Mouse (Mus musculus) kidney, postnatal 0 days (tissue): Measurements from ENCODE around the gene R3hdm4. TPM values are rescaled to one million over a fixed set of nuclear protein-coding genes. Genes with fewer than 3 reads are reported as not detected.

Experiments used
- ATAC-seq: fragments of 200-750 bp; cut with Nextera tagmentation; replicated peaks from 2 replicates; pipeline ENCODE4 v1.8.0; 2017; ENCODE audit warnings: low read depth, moderate number of reproducible peaks, moderate TSS enrichment, moderate library complexity; ENCODE audit not compliant: low FRiP score
- DNase-seq: peaks from one replicate; pipeline ENCODE4 v3.0.0-alpha.2; 2016; ENCODE audit warnings: low spot score
- H3K27ac ChIP-seq: fragments of 300-500 bp; sonication (generic); 2 replicates; pipeline ENCODE4 v1.5.1; 2014; ENCODE audit warnings: mild to moderate bottlenecking
- H3K27me3 ChIP-seq: fragments of 300-500 bp; sonication (generic); 2 replicates; pipeline ENCODE4 v1.6.1; 2014; ENCODE audit warnings: low read length, mixed read lengths; ENCODE audit not compliant: insufficient read depth
- H3K36me3 ChIP-seq: fragments of 300-500 bp; sonication (generic); 2 replicates; pipeline ENCODE4 v1.6.1; 2014; ENCODE audit warnings: low read length, mixed read lengths; ENCODE audit not compliant: insufficient read depth
- H3K4me1 ChIP-seq: fragments of 300-500 bp; sonication (generic); replicated peaks from 2 replicates; pipeline ENCODE4 v1.6.1; 2014; ENCODE audit warnings: antibody characterized with exemption, low read length, mixed read lengths; ENCODE audit not compliant: insufficient read depth
- H3K4me2 ChIP-seq: fragments of 300-500 bp; sonication (generic); 2 replicates; pipeline ENCODE4 v1.6.1; 2014; ENCODE audit warnings: mild to moderate bottlenecking, low read length, moderate library complexity, mixed read lengths
- H3K4me3 ChIP-seq: fragments of 300-500 bp; sonication (generic); replicated peaks from 2 replicates; pipeline ENCODE4 v1.5.1; 2014; ENCODE audit warnings: low read depth, low read length
- H3K9ac ChIP-seq: fragments of 300-500 bp; sonication (generic); 2 replicates; pipeline ENCODE4 v1.6.1; 2014; ENCODE audit warnings: low read depth, low read length
- H3K9me3 ChIP-seq: fragments of 300-500 bp; sonication (generic); replicated peaks from 2 replicates; pipeline ENCODE4 v1.6.1; 2016; ENCODE audit warnings: low read length, inconsistent platforms, mixed read lengths
- CTCF ChIP-seq: IDR thresholded peaks from 2 replicates; pipeline ENCODE4 v1.5.1; 2016; ENCODE audit warnings: antibody characterized with exemption, low read depth, mild to moderate bottlenecking, moderate library complexity
- WGBS: fragments of 180-500 bp; shearing (Covaris S2); extraction: QIAGEN DNeasy Blood & Tissue Kit; methylation state at CpG from one replicate; pipeline ENCODE4 v1.1.7; 2014; 5-methylcytosine and 5-hydroxymethylcytosine counted together
- polyA plus RNA-seq: library from polyadenylated mRNA; unstranded; fragments of >200 nt; fragmentation: Nextera tagmentation; extraction: Ambion mirVana; gene quantifications from 2 replicates; pipeline ENCODE4 v1.2.1, GENCODE M21; 2015

R3hdm4 gene
- polyA plus RNA-seq, 1 experiment from 2014 or later, result 120 TPM

DNA sequence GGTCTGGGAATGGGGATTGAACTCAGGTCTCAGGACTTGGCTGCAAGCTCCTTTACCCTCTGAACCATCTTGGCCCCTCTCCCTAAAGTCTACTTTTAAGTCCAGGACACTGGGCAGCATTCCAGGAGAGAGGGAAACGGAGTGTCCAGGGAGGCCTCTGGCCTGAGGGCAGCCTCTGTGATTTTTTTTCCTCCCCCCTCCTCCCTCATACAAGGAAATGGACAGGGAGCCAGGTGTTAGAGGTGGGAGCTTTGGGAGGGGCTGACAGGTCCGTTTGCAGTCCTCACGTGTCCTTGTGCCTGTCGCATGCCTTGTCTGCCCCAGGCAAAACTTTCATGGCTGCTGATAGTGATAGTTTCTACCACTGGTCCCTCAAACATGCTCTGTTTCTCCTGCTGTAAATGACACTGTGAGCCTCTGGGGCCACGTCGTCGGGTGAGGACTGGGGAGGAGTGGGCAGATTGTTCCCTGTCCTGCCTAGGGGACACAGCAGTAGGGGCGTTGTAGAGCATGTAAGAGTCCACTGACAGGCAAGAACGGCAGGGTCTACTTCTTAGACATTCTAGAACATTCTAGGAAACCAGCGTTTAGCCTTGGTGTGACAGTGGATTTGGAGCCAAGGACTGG is 15.4 kb upstream of the R3hdm4 start:
- WGBS, result 40% methylated on average over 10 of the region's 10 CpGs
- DNase-seq, result no peak
- no peak overlapping the region for H3K9ac ChIP-seq
- H3K27ac ChIP-seq, result peak overlapping the region; percentile 90
- peaks cover 11% of the 10 kb centered on the region; the same call in 1 of the 2 replicates for H3K36me3 ChIP-seq
- no peak for TF ChIP-seq CTCF
- 0 out of 2 replicates have a peak overlapping the region, but pooled peaks have one; percentile 3 for H3K4me2 ChIP-seq
- no peaks in the 10 kb centered on the region for H3K27me3 ChIP-seq
- no peak for ATAC-seq
- no peaks in the 10 kb centered on the region for H3K9me3 ChIP-seq
- H3K4me3 ChIP-seq, result no peak overlapping the region
- peaks cover 66% of the 10 kb centered on the region for H3K4me1 ChIP-seq

GRCm38 (mm10) chr10:79934794-79935569 is 14.0 kb upstream of the R3hdm4 start:
- Histone ChIP-seq H3K4me1 (peaks cover 63% of the 10 kb centered on the region), H3K36me3 (peaks cover 16% of the 10 kb centered on the region), H3K27me3 (no peaks in the 10 kb centered on the region), H3K9me3 (no peaks in the 10 kb centered on the region), H3K4me2 (no peak overlapping the region), H3K9ac (no peak overlapping the region), H3K27ac (peak overlapping the region; percentile 15), H3K4me3 (no peak overlapping the region)
- ATAC-seq (no peak), DNase-seq (no peak)
- TF ChIP-seq CTCF, result no peak
- 78% methylated on average over 16 of the region's 16 CpGs for WGBS

- DNase-seq (peak; percentile 69), ATAC-seq (0 out of 2 replicates have a peak, but pooled peaks have one; percentile 23)
- peaks cover 66% of the 10 kb centered on the region for H3K4me1 ChIP-seq
- H3K27ac ChIP-seq, result peak overlapping the region; percentile 15
- H3K4me2 ChIP-seq, result no peak overlapping the region; the same call in 1 of the 2 replicates
- no peak overlapping the region for H3K4me3 ChIP-seq
- H3K9me3 ChIP-seq, result no peaks in the 10 kb centered on the region
- peak overlapping the region; percentile 27; the same call in 1 of the 2 replicates for H3K9ac ChIP-seq
- 39% methylated on average over 13 of the region's 13 CpGs for WGBS
- H3K36me3 ChIP-seq, result peaks cover 16% of the 10 kb centered on the region
- no peaks in the 10 kb centered on the region for H3K27me3 ChIP-seq
- no peak for TF ChIP-seq CTCF
These were observed 13.3 kb upstream of the R3hdm4 start for GRCm38 (mm10) chr10:79934272-79934721.

GRCm38 (mm10) chr10:79933861-79934260 is 12.9 kb upstream of the R3hdm4 start:
- Histone ChIP-seq H3K27ac (peak overlapping the region; percentile 15; the same call in 1 of the 2 replicates), H3K4me3 (no peak overlapping the region), H3K4me2 (no peak overlapping the region), H3K27me3 (no peaks in the 10 kb centered on the region), H3K9me3 (no peaks in the 10 kb centered on the region), H3K9ac (no peak overlapping the region), H3K4me1 (peaks cover 66% of the 10 kb centered on the region), H3K36me3 (peaks cover 16% of the 10 kb centered on the region)
- WGBS, result 67% methylated on average over 6 of the region's 6 CpGs
- TF ChIP-seq CTCF, result no peak
- ATAC-seq, result no peak
- DNase-seq, result no peak

GRCm38 (mm10) chr10:79933145-79933679 is 12.2 kb upstream of the R3hdm4 start:
- H3K9ac ChIP-seq, result peak overlapping the region; percentile 18; the same call in 1 of the 2 replicates
- H3K36me3 ChIP-seq, result peaks cover 16% of the 10 kb centered on the region
- ATAC-seq (no peak), DNase-seq (no peak)
- H3K27me3 ChIP-seq, result no peaks in the 10 kb centered on the region
- WGBS, result 69% methylated on average over 9 of the region's 9 CpGs
- peak overlapping the region; percentile 15 for H3K27ac ChIP-seq
- H3K4me3 ChIP-seq, result no peak overlapping the region
- no peak for TF ChIP-seq CTCF
- H3K9me3 ChIP-seq, result no peaks in the 10 kb centered on the region
- H3K4me2 ChIP-seq, result 0 out of 2 replicates have a peak overlapping the region, but pooled peaks have one; percentile 30
- peaks cover 66% of the 10 kb centered on the region for H3K4me1 ChIP-seq

GRCm38 (mm10) chr10:79932736-79933135 is 11.7 kb upstream of the R3hdm4 start:
- TF ChIP-seq CTCF, result peak; percentile 11; the same call in 1 of the 2 replicates
- DNase-seq (peak; percentile 90), ATAC-seq (peak; percentile 11; the same call in 1 of the 2 replicates)
- Histone ChIP-seq H3K36me3 (peaks cover 16% of the 10 kb centered on the region), H3K9ac (peak overlapping the region; percentile 18; the same call in 1 of the 2 replicates), H3K27me3 (no peaks in the 10 kb centered on the region), H3K4me1 (peaks cover 63% of the 10 kb centered on the region), H3K4me3 (no peak overlapping the region), H3K27ac (peak overlapping the region; percentile 15), H3K4me2 (peak overlapping the region; percentile 30; the same call in 1 of the 2 replicates), H3K9me3 (no peaks in the 10 kb centered on the region)
- WGBS, result 18% methylated on average over 8 of the region's 8 CpGs
